Mouse (Mus musculus) liver, embryonic 14.5 days (tissue): ENCODE measurements around the gene 2900011O08Rik. TPM values are rescaled to one million over a fixed set of nuclear protein-coding genes. Genes with fewer than 3 reads are reported as not detected.
"Not testable (repeated sequence)": the region's sequence is repeated elsewhere in the genome, so short reads cannot be mapped to it uniquely, and the experiment has no call there.

Experiments
- ATAC-seq: fragments of 200-750 bp; cut with Nextera tagmentation; 2 replicates; pipeline ENCODE4 v1.8.0; 2017; ENCODE audit warnings: moderate number of reproducible peaks, mild to moderate bottlenecking, moderate library complexity; ENCODE audit not compliant: insufficient read depth
- DNase-seq, 3 experiments: peaks; one replicate each; pipeline ENCODE4 v3.0.0-alpha.2; 2012 to 2013; ENCODE audit warnings: low read depth in 3 of 3, low spot score in 3 of 3
- H3K27ac ChIP-seq: fragments of 300-500 bp; sonication (generic); 2 replicates; pipeline ENCODE4 v1.5.1; 2014; ENCODE audit warnings: moderate library complexity, mild to moderate bottlenecking, control low read depth, inconsistent platforms
- H3K27me3 ChIP-seq: fragments of 300-500 bp; sonication (generic); 2 replicates; pipeline ENCODE4 v1.6.1; 2014; ENCODE audit warnings: mild to moderate bottlenecking, low read length, moderate library complexity; ENCODE audit not compliant: control insufficient read depth, insufficient read depth
- H3K36me3 ChIP-seq: fragments of 300-500 bp; sonication (generic); replicated peaks from 2 replicates; pipeline ENCODE4 v1.6.1; 2014; ENCODE audit warnings: low read depth; ENCODE audit not compliant: control insufficient read depth, insufficient read depth
- H3K4me1 ChIP-seq, 2 experiments: fragments of 200-500 bp in 1 of 2; fragments of 300-500 bp in 1 of 2; sonication (generic) in 1 of 2; replicated peaks; 2 replicates each; pipeline ENCODE4 v1.6.1; 2012 to 2014; ENCODE audit warnings: antibody characterized with exemption in 1 of 2, inconsistent platforms in 1 of 2, low read length in 1 of 2; ENCODE audit not compliant: control insufficient read depth in 2 of 2, insufficient read depth in 2 of 2
- H3K4me2 ChIP-seq: fragments of 300-500 bp; sonication (generic); 2 replicates; pipeline ENCODE4 v1.6.1; 2014; ENCODE audit warnings: low read depth, mild to moderate bottlenecking, control low read depth, moderate library complexity
- H3K4me3 ChIP-seq, 2 experiments: fragments of 200-500 bp in 1 of 2; fragments of 300-500 bp in 1 of 2; sonication (generic) in 1 of 2; 2 replicates each; pipeline ENCODE4 v1.5.1; 2012 to 2014; ENCODE audit warnings: low read depth in 2 of 2, low read length in 2 of 2, mild to moderate bottlenecking in 2 of 2, control low read depth in 1 of 2, inconsistent platforms in 1 of 2, moderate library complexity in 1 of 2; ENCODE audit not compliant: insufficient read depth in 1 of 2
- H3K9ac ChIP-seq: fragments of 300-500 bp; sonication (generic); replicated peaks from 2 replicates; pipeline ENCODE4 v1.6.1; 2014; ENCODE audit warnings: mild to moderate bottlenecking, control low read depth, moderate library complexity
- H3K9me3 ChIP-seq: fragments of 300-500 bp; sonication (generic); 2 replicates; pipeline ENCODE4 v1.6.1; 2016; ENCODE audit warnings: low read length, mixed read lengths; ENCODE audit not compliant: control insufficient read depth
- CTCF ChIP-seq: IDR thresholded peaks from 2 replicates; pipeline ENCODE4 v1.5.1; 2016; ENCODE audit warnings: antibody characterized with exemption, low read depth, control low read depth
- EP300 ChIP-seq: IDR thresholded peaks from 2 replicates; pipeline ENCODE4 v1.6.1; 2016; ENCODE audit warnings: antibody characterized with exemption, low read depth
- WGBS: fragments of 180-500 bp; shearing (Covaris S2); extraction: QIAGEN DNeasy Blood & Tissue Kit; methylation state at CpG from one replicate; pipeline ENCODE4 v1.1.7; 2014; ENCODE audit not compliant: insufficient replicate concordance; 5-methylcytosine and 5-hydroxymethylcytosine counted together
- polyA plus RNA-seq, 2 experiments: library from polyadenylated mRNA; depleted of rRNA in 1 of 2; stranded (reverse) in 1 of 2; unstranded in 1 of 2; fragments of >200 nt; fragmentation: Nextera tagmentation in 1 of 2; extraction: Ambion mirVana in 1 of 2; gene quantifications; 2 replicates each; pipeline versions ENCODE4 v1.2.1 to v1.2.3; 2012 to 2014

Gene 2900011O08Rik
- polyA plus RNA-seq, 2 experiments = 0.08 to 0.11 TPM

- no peak overlapping the region for H3K4me2 ChIP-seq
- H3K9ac ChIP-seq = no peak overlapping the region
- WGBS = 26% methylated on average over 1 of the region's 1 CpGs
- no peak for ATAC-seq
- no peaks in the 10 kb centered on the region for H3K4me1 ChIP-seq
- H3K27me3 ChIP-seq = no peaks in the 10 kb centered on the region
- no peak for DNase-seq
- TF ChIP-seq CTCF (no peak), EP300 (no peak)
- H3K4me3 ChIP-seq = no peak overlapping the region
- no peak overlapping the region for H3K27ac ChIP-seq
- no peaks in the 10 kb centered on the region for H3K36me3 ChIP-seq
- H3K9me3 ChIP-seq = no peaks in the 10 kb centered on the region
Observed at GRCm38 (mm10) chr16:14059118-14059854, 72.9 kb downstream of the 2900011O08Rik start.

- DNase-seq (no peak), ATAC-seq (no peak)
- H3K27me3 ChIP-seq = no peaks in the 10 kb centered on the region
- H3K27ac ChIP-seq = no peak overlapping the region
- TF ChIP-seq EP300 = no peak
- no peak for TF ChIP-seq CTCF
- H3K4me3 ChIP-seq = no peak overlapping the region
- H3K36me3 ChIP-seq = no peaks in the 10 kb centered on the region
- 39% methylated on average over 5 of the region's 5 CpGs for WGBS
- no peak overlapping the region for H3K9ac ChIP-seq
- no peaks in the 10 kb centered on the region for H3K4me1 ChIP-seq
- no peaks in the 10 kb centered on the region for H3K9me3 ChIP-seq
- H3K4me2 ChIP-seq = no peak overlapping the region
Observed at GRCm38 (mm10) chr16:14059869-14060268, 73.5 kb downstream of the 2900011O08Rik start.

- H3K4me2 ChIP-seq, H3K27ac ChIP-seq, H3K36me3 ChIP-seq, H3K27me3 ChIP-seq, DNase-seq, H3K4me3 ChIP-seq, H3K4me1 ChIP-seq, H3K9me3 ChIP-seq, H3K9ac ChIP-seq, ATAC-seq: not testable (repeated sequence)
- 70% methylated on average over 4 of the region's 4 CpGs for WGBS
Observed at GRCm38 (mm10) chr16:14066571-14066970, 80.2 kb downstream of the 2900011O08Rik start.

GRCm38 (mm10) chr16:14068701-14069100 lies 82.3 kb downstream of the 2900011O08Rik start:
- not testable (repeated sequence) for H3K36me3 ChIP-seq, ATAC-seq
- WGBS = 57% methylated on average over 2 of the region's 2 CpGs

GRCm38 (mm10) chr16:14070471-14071169 lies 84.2 kb downstream of the 2900011O08Rik start:
- Histone ChIP-seq H3K27ac (no peak overlapping the region), H3K4me3 (no peak overlapping the region), H3K4me2 (no peak overlapping the region), H3K4me1 (no peaks in the 10 kb centered on the region), H3K27me3 (no peaks in the 10 kb centered on the region), H3K36me3 (no peaks in the 10 kb centered on the region), H3K9me3 (no peaks in the 10 kb centered on the region), H3K9ac (no peak overlapping the region)
- no peak for ATAC-seq
- 57% methylated on average over 5 of the region's 5 CpGs for WGBS
- TF ChIP-seq CTCF = no peak
- no peak for TF ChIP-seq EP300
- DNase-seq = no peak

More at GRCm38 (mm10) chr16:14068701-14069100, 82.3 kb downstream of the 2900011O08Rik start:
- not testable (repeated sequence) for H3K4me3 ChIP-seq, H3K9ac ChIP-seq, H3K27me3 ChIP-seq, H3K4me2 ChIP-seq, H3K27ac ChIP-seq, H3K9me3 ChIP-seq, H3K4me1 ChIP-seq, DNase-seq
